Mouse (Mus musculus) thymus, postnatal 25 days (tissue): ENCODE data around the gene Igfl3.

Experiments used
- DNase-seq: peaks from one replicate; pipeline ENCODE4 v3.0.0; 2022

The Igfl3 gene

GRCm38 (mm10) chr7:18176194-18176593 is at the start of gene Igfl3:
Gene Igfl3 (plus strand): TSS chr7:18176494.
- no peak for DNase-seq

- no peak for DNase-seq
These were observed 34.6 kb downstream of the Igfl3 start for GRCm38 (mm10) chr7:18210938-18211337.

- no peak for DNase-seq
These were observed 38.4 kb downstream of the Igfl3 start for GRCm38 (mm10) chr7:18214699-18215098.
